Mouse (Mus musculus) E14TG2a.4 (cell line): ENCODE measurements around the gene Daxx.
"Not testable (repeated sequence)": the region's sequence is repeated elsewhere in the genome, so short reads cannot be mapped to it uniquely, and the experiment has no call there.

ENCODE experiments used
- H3K27me3 ChIP-seq: 2 replicates; pipeline ENCODE4 v1.6.1; 2014; ENCODE audit warnings: low read length, control low read depth; ENCODE audit not compliant: insufficient read depth
- H3K36me3 ChIP-seq: 2 replicates; pipeline ENCODE4 v1.6.1; 2014; ENCODE audit warnings: low read length, control low read depth; ENCODE audit not compliant: insufficient read depth
- H3K4me1 ChIP-seq: replicated peaks from 2 replicates; pipeline ENCODE4 v1.6.1; 2014; ENCODE audit warnings: low read depth, low read length, control low read depth
- H3K4me3 ChIP-seq: replicated peaks from 2 replicates; pipeline ENCODE4 v1.5.1; 2014; ENCODE audit warnings: mild to moderate bottlenecking, low read length
- H3K9me3 ChIP-seq: 2 replicates; pipeline ENCODE4 v1.6.1; 2014; ENCODE audit warnings: low read length, control low read depth
- CTCF ChIP-seq: conservative IDR thresholded peaks from 2 replicates; pipeline ENCODE4 v1.5.1; 2014; ENCODE audit warnings: low read length
- NANOG ChIP-seq: IDR thresholded peaks from 2 replicates; pipeline ENCODE4 v1.6.1; 2014; ENCODE audit warnings: borderline replicate concordance, low read length, mixed read lengths
- POU5F1 ChIP-seq: IDR thresholded peaks from 2 replicates; pipeline ENCODE4 v1.6.1; 2014; ENCODE audit warnings: low read length, borderline replicate concordance

Gene Daxx

GRCm38 (mm10) chr17:33941381-33941780, 32.2 kb downstream of the Daxx start:
- no peaks in the 10 kb centered on the region for H3K27me3 ChIP-seq
- H3K4me3 ChIP-seq: peak overlapping the region; percentile 99
- H3K36me3 ChIP-seq: peaks cover 81% of the 10 kb centered on the region
- H3K9me3 ChIP-seq: no peaks in the 10 kb centered on the region
- no peak for TF ChIP-seq CTCF
- H3K4me1 ChIP-seq: peaks cover 56% of the 10 kb centered on the region

DNA sequence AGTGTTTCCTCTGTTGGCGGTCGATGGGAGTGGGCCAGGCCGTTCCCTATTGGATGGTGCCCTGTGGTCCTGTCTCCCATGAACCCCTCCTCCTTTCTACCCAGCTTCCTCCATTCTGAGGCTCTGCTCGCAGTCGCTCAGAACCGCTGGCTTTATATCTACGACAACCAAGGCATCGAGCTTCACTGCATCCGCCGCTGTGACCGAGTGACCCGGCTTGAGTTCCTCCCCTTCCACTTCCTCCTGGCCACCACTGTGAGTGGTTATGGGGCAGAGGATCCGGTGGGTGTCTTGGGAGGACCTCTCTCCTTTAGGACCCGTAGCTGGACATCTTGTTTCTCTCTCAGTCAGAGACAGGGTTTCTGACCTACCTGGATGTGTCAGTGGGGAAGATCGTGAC, 34.2 kb downstream of the Daxx start:
- Histone ChIP-seq H3K27me3 (no peaks in the 10 kb centered on the region), H3K9me3 (no peaks in the 10 kb centered on the region), H3K36me3 (peaks cover 83% of the 10 kb centered on the region), H3K4me3 (no peak overlapping the region), H3K4me1 (peaks cover 53% of the 10 kb centered on the region)
- TF ChIP-seq POU5F1 (no peak), CTCF (no peak), NANOG (no peak)

DNA sequence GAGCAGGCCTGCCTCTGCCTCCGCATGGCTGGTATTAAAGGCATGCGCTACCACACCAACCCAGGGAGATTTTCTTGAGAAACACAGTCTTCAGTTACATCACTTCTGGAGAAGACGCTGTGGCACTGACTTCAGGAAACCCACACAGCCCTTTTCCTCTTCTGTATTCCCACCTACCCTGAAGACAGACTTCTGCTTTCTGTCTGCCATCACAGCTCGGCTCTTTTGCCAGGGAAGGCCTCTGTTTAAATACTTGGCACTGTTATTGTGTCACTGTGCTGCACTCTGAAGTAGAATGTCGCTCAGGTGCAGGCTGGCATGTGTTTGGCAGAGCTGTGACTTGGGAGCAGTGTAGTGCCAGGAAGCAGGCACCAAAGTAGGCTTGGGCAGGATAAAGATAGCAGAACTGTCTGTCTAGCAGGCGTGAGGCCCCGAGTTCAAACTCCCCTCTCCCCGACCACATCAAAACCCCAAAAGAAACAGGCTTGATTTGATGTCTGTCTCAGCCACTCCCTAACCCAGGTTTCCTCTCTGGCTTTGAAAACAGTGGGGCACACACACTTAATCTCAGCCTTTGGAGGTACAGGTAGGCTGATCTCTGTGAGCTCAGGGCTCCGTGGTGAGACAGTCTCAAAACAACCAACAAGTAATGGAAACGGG, 38.3 kb downstream of the Daxx start:
- H3K4me1 ChIP-seq: peaks cover 61% of the 10 kb centered on the region
- no peak overlapping the region for H3K4me3 ChIP-seq
- H3K36me3 ChIP-seq: peaks cover 93% of the 10 kb centered on the region
- no peaks in the 10 kb centered on the region for H3K9me3 ChIP-seq
- TF ChIP-seq NANOG: no peak
- no peak for TF ChIP-seq CTCF
- TF ChIP-seq POU5F1: no peak
- H3K27me3 ChIP-seq: no peaks in the 10 kb centered on the region

- no peak for TF ChIP-seq CTCF
- Histone ChIP-seq H3K4me3 (peak overlapping the region; percentile 45; the same call in 1 of the 2 replicates), H3K36me3 (peaks cover 93% of the 10 kb centered on the region), H3K4me1 (peaks cover 62% of the 10 kb centered on the region), H3K9me3 (no peaks in the 10 kb centered on the region), H3K27me3 (no peaks in the 10 kb centered on the region)
These were observed 39.1 kb downstream of the Daxx start for GRCm38 (mm10) chr17:33948090-33948904.

- Histone ChIP-seq H3K27me3 (no peaks in the 10 kb centered on the region), H3K4me1 (peaks cover 63% of the 10 kb centered on the region), H3K36me3 (peaks cover 93% of the 10 kb centered on the region), H3K9me3 (no peaks in the 10 kb centered on the region), H3K4me3 (peak overlapping the region; percentile 45)
- TF ChIP-seq NANOG (no peak), POU5F1 (no peak), CTCF (no peak)
These were observed 39.8 kb downstream of the Daxx start for GRCm38 (mm10) chr17:33948905-33949537.

DNA sequence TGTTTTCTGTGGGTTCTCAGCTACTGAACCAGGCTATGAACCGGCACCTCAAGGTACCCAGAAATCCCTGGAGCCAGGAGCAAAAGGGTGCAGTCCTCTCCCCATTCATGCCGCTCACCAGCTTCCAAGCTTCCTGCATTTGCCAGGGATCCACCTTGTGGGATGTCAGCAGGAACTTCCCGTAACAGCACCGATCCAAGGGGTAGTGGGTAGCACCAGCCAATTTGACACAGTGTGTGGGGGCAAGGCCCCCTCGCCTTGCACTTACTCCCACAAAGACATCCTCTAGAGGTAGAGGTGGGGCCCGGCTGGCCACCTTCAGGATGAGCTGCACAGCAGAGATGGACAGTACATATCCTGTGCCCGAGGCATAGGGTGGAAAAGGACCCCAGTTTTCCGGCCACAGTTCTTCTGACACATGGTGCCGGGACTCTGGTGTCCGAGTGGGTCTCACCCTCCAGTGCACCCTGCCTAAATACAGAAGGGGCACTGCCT, 41.0 kb downstream of the Daxx start:
- TF ChIP-seq CTCF (no peak), POU5F1 (no peak), NANOG (no peak)
- Histone ChIP-seq H3K4me3 (peak overlapping the region; percentile 95), H3K27me3 (no peaks in the 10 kb centered on the region), H3K4me1 (peaks cover 65% of the 10 kb centered on the region), H3K36me3 (peaks cover 93% of the 10 kb centered on the region), H3K9me3 (no peaks in the 10 kb centered on the region)

DNA sequence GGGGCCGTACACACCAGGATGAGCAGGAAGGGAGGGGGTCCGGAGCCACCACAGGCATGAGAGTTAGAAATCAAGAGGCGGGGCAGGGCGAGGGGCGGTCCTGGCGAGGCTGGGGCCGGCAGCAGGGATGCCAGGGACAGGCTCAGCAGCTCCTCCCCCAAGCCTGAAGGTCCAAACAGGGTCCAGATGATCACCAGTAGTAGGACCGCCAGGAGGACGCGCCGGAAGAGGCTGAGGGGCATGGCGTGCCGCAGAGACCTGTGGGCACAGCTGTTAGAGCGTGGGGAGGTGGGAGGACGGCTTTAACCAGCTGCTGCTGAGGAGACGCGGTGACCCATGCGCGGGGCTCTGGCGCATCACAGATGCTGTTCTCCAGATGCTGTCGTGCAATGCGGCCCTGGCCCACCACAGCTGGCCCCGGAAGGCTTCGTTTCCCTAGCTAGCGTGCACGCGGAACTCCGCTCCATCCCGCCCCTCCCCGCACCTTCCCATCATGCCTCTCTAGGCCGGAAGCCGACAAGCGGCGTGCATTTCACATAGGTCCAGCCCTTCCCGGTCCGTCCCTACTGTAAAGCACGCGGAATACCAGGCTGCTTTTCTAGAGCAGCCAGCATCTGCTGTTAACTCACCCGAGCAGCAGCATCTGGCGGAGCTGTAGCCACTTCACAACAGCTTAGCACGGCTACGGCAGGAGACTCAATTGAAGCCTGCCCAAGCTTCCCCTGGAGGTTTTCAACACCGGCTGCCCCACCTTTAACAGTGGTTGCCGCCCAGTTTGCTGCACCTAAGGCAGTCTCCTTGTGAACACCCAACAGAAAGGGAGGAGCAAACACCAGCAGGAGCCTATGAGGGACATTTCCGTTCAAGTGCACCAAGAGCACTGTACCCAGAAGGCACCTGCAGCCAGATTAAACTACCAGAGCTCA, 42.1 kb downstream of the Daxx start, which contains the start of gene B3galt4:
B3galt4 (minus strand) TSS at position 468 of the 926 bp plus-strand sequence.
- TF ChIP-seq CTCF (no peak), NANOG (peak; percentile 50; the same call in 1 of the 2 replicates)
- Histone ChIP-seq H3K4me3 (peak within 1 kb of the TSS; percentile 95), H3K9me3 (no peaks in the 10 kb centered on the region), H3K27me3 (no peaks in the 10 kb centered on the region), H3K4me1 (peaks cover 66% of the 10 kb centered on the region), H3K36me3 (peaks cover 83% of the 10 kb centered on the region)

DNA sequence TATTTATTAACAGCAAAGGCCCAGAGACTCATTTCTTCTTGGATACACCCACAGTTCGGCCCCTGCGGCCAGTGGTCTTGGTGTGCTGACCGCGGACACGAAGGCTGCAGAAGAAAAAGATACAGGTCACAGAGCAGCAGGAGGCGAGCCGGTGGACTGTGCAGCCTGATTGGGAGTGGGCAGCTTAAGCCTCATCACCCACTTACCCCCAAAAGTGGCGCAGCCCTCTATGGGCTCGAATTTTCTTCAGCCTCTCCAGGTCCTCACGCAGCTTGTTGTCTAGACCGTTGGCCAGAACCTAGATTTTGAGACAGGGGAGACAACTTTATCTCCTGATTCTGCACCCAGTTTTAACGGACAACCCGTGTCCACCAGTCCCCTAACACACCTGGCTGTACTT, 42.8 kb downstream of the Daxx start:
- not testable (repeated sequence) for H3K9me3 ChIP-seq, H3K27me3 ChIP-seq
- peak overlapping the region; percentile 95 for H3K4me3 ChIP-seq
- peaks cover 72% of the 10 kb centered on the region for H3K4me1 ChIP-seq
- H3K36me3 ChIP-seq: peaks cover 75% of the 10 kb centered on the region
